Mouse (Mus musculus): Measurements from ENCODE around the gene Mief1. TPM values are rescaled to one million over a fixed set of nuclear protein-coding genes. Genes with fewer than 3 reads are reported as not detected.
A peak's percentile ranks its signal among the peaks of the same experiment; 100 is the strongest.

Mief1 gene
- polyA plus RNA-seq, 1 experiment from 2014 or later: 16.2 TPM

- H3K27ac ChIP-seq (replicated peaks): peak overlapping the region; percentile 99
- no peaks in the 10 kb centered on the region for H3K9me3 ChIP-seq (replicated peaks)
- H3K36me3 ChIP-seq (replicated peaks): peaks cover 75% of the 10 kb centered on the region
- WGBS (ENCODE audit: insufficient replicate concordance): under 1% methylated on average over 51 of the region's 51 CpGs
- H3K9ac ChIP-seq: peak overlapping the region; percentile 96
- peak overlapping the region; percentile 92 for H3K4me3 ChIP-seq (replicated peaks)
- peak; percentile 43 for ATAC-seq (ENCODE audit: insufficient read depth)
- peak overlapping the region; percentile 92 for H3K4me2 ChIP-seq
- H3K27me3 ChIP-seq: no peaks in the 10 kb centered on the region
- H3K4me1 ChIP-seq (replicated peaks): peaks cover 83% of the 10 kb centered on the region
Measured at GRCm38 (mm10) chr15:80255646-80256121, 21.9 kb downstream of the Mief1 start.

- peak overlapping the region; percentile 96 for H3K9ac ChIP-seq
- peak overlapping the region; percentile 99 for H3K27ac ChIP-seq (replicated peaks)
- H3K9me3 ChIP-seq (replicated peaks): no peaks in the 10 kb centered on the region
- H3K4me1 ChIP-seq (replicated peaks): peaks cover 77% of the 10 kb centered on the region
- H3K4me3 ChIP-seq (replicated peaks): peak overlapping the region; percentile 92
- peaks cover 74% of the 10 kb centered on the region for H3K36me3 ChIP-seq (replicated peaks)
- ATAC-seq (ENCODE audit: insufficient read depth): no peak
- H3K4me2 ChIP-seq: peak overlapping the region; percentile 92
- WGBS (ENCODE audit: insufficient replicate concordance): 4% methylated on average over 16 of the region's 16 CpGs
- H3K27me3 ChIP-seq: no peaks in the 10 kb centered on the region
Measured at GRCm38 (mm10) chr15:80256242-80256641, 22.4 kb downstream of the Mief1 start.

- no peak for ATAC-seq (ENCODE audit: insufficient read depth)
- peak overlapping the region; percentile 99 for H3K27ac ChIP-seq (replicated peaks)
- no peaks in the 10 kb centered on the region for H3K9me3 ChIP-seq (replicated peaks)
- H3K4me2 ChIP-seq: peak overlapping the region; percentile 92
- no peaks in the 10 kb centered on the region for H3K27me3 ChIP-seq
- H3K4me3 ChIP-seq (replicated peaks): peak overlapping the region; percentile 92
- H3K9ac ChIP-seq: peak overlapping the region; percentile 96
- peaks cover 71% of the 10 kb centered on the region for H3K36me3 ChIP-seq (replicated peaks)
- WGBS (ENCODE audit: insufficient replicate concordance): 47% methylated on average over 12 of the region's 12 CpGs
- peaks cover 73% of the 10 kb centered on the region for H3K4me1 ChIP-seq (replicated peaks)
Measured at GRCm38 (mm10) chr15:80256656-80257601, 23.1 kb downstream of the Mief1 start.

- Histone ChIP-seq H3K27ac (replicated peaks) (peak overlapping the region; percentile 99), H3K9me3 (replicated peaks) (no peaks in the 10 kb centered on the region), H3K4me2 (peak overlapping the region; percentile 92), H3K36me3 (replicated peaks) (peaks cover 67% of the 10 kb centered on the region), H3K4me1 (replicated peaks) (peaks cover 75% of the 10 kb centered on the region), H3K27me3 (no peaks in the 10 kb centered on the region), H3K4me3 (replicated peaks) (peak overlapping the region; percentile 92), H3K9ac (peak overlapping the region; percentile 96)
- ATAC-seq (ENCODE audit: insufficient read depth): no peak
- WGBS (ENCODE audit: insufficient replicate concordance): 32% methylated on average over 4 of the region's 4 CpGs
Measured at GRCm38 (mm10) chr15:80257602-80258239, 23.9 kb downstream of the Mief1 start.

- peaks cover 75% of the 10 kb centered on the region for H3K4me1 ChIP-seq (replicated peaks)
- 41% methylated on average over 11 of the region's 11 CpGs for WGBS (ENCODE audit: insufficient replicate concordance)
- H3K4me3 ChIP-seq (replicated peaks): peak overlapping the region; percentile 92
- no peaks in the 10 kb centered on the region for H3K27me3 ChIP-seq
- H3K9me3 ChIP-seq (replicated peaks): no peaks in the 10 kb centered on the region
- peak overlapping the region; percentile 96 for H3K9ac ChIP-seq
- ATAC-seq (ENCODE audit: insufficient read depth): peak; percentile 61
- H3K27ac ChIP-seq (replicated peaks): peak overlapping the region; percentile 99
- peaks cover 59% of the 10 kb centered on the region for H3K36me3 ChIP-seq (replicated peaks)
- H3K4me2 ChIP-seq: peak overlapping the region; percentile 92
Measured at GRCm38 (mm10) chr15:80258240-80259170, 24.7 kb downstream of the Mief1 start.

- H3K36me3 ChIP-seq (replicated peaks): peaks cover 58% of the 10 kb centered on the region
- peak overlapping the region; percentile 99 for H3K27ac ChIP-seq (replicated peaks)
- H3K4me3 ChIP-seq (replicated peaks): no peak overlapping the region
- H3K9ac ChIP-seq: 0 out of 2 replicates have a peak overlapping the region, but pooled peaks have one; percentile 96
- peaks cover 71% of the 10 kb centered on the region for H3K4me1 ChIP-seq (replicated peaks)
- WGBS (ENCODE audit: insufficient replicate concordance): 83% methylated on average over 8 of the region's 8 CpGs
- no peaks in the 10 kb centered on the region for H3K27me3 ChIP-seq
- peak overlapping the region; percentile 92 for H3K4me2 ChIP-seq
- ATAC-seq (ENCODE audit: insufficient read depth): no peak
- H3K9me3 ChIP-seq (replicated peaks): no peaks in the 10 kb centered on the region
Measured at GRCm38 (mm10) chr15:80259406-80260045, 25.7 kb downstream of the Mief1 start.

GRCm38 (mm10) chr15:80260677-80261076, 26.9 kb downstream of the Mief1 start:
- peaks cover 71% of the 10 kb centered on the region for H3K4me1 ChIP-seq (replicated peaks)
- no peaks in the 10 kb centered on the region for H3K27me3 ChIP-seq
- no peaks in the 10 kb centered on the region for H3K9me3 ChIP-seq (replicated peaks)
- no peak overlapping the region for H3K4me2 ChIP-seq
- H3K36me3 ChIP-seq (replicated peaks): peaks cover 58% of the 10 kb centered on the region
- 7% methylated on average over 3 of the region's 3 CpGs for WGBS (ENCODE audit: insufficient replicate concordance)
- ATAC-seq (ENCODE audit: insufficient read depth): no peak
- no peak overlapping the region for H3K9ac ChIP-seq
- H3K4me3 ChIP-seq (replicated peaks): no peak overlapping the region
- peak overlapping the region; percentile 99; the same call in 1 of the 2 replicates for H3K27ac ChIP-seq (replicated peaks)

- no peaks in the 10 kb centered on the region for H3K27me3 ChIP-seq
- ATAC-seq (ENCODE audit: insufficient read depth): no peak
- H3K4me3 ChIP-seq (replicated peaks): no peak overlapping the region
- no peak overlapping the region for H3K4me2 ChIP-seq
- 72% methylated on average over 7 of the region's 7 CpGs for WGBS (ENCODE audit: insufficient replicate concordance)
- peaks cover 55% of the 10 kb centered on the region for H3K36me3 ChIP-seq (replicated peaks)
- H3K27ac ChIP-seq (replicated peaks): peak overlapping the region; percentile 14; the same call in 1 of the 2 replicates
- H3K9me3 ChIP-seq (replicated peaks): no peaks in the 10 kb centered on the region
- peaks cover 71% of the 10 kb centered on the region for H3K4me1 ChIP-seq (replicated peaks)
- H3K9ac ChIP-seq: no peak overlapping the region
Measured at GRCm38 (mm10) chr15:80261100-80261499, 27.3 kb downstream of the Mief1 start.

GRCm38 (mm10) chr15:80263610-80264575, 30.1 kb downstream of the Mief1 start, which contains the start of gene Rps19bp1:
Rps19bp1 (minus strand) TSS chr15:80264315.
- under 1% methylated on average over 66 of the region's 66 CpGs for WGBS (ENCODE audit: insufficient replicate concordance)
- Histone ChIP-seq H3K27me3 (no peaks in the 10 kb centered on the region), H3K9ac (peak within 1 kb of the TSS; percentile 84), H3K27ac (replicated peaks) (peak within 1 kb of the TSS; percentile 79), H3K4me2 (peak within 1 kb of the TSS; percentile 86), H3K36me3 (replicated peaks) (peaks cover 28% of the 10 kb centered on the region), H3K4me1 (replicated peaks) (peaks cover 45% of the 10 kb centered on the region), H3K4me3 (replicated peaks) (peak within 1 kb of the TSS; percentile 87), H3K9me3 (replicated peaks) (no peaks in the 10 kb centered on the region)
- ATAC-seq (ENCODE audit: insufficient read depth): peak; percentile 88

Measured in liver, embryonic 15.5 days (tissue).